Mouse (Mus musculus) left cerebral cortex, adult 9 months (tissue): ENCODE measurements at regions not wholly inside any gene's neighbourhood (a gene's known extent, or its start where the extent isn't known, plus 50 kb on each side); places are given as distances from the start of the nearest gene placed in this dataset.
"Not testable (repeated sequence)": the region's sequence is repeated elsewhere in the genome, so short reads cannot be mapped to it uniquely, and the experiment has no call there.

ENCODE experiments used
- DNase-seq, 2 experiments: peaks; one replicate each; pipeline ENCODE4 v3.0.0; 2022; ENCODE audit warnings: low spot score in 2 of 2

GRCm38 (mm10) chrX:95366995-95367394 is 77.7 kb downstream of the Amer1 start:
- peak; percentile 4 to 17 for DNase-seq

- not testable (repeated sequence) for DNase-seq
Observed at GRCm38 (mm10) chrX:95365326-95365725, 79.3 kb downstream of the Amer1 start.

GRCm38 (mm10) chrX:95359053-95359452 is 85.6 kb downstream of the Amer1 start:
- peak in 1 of 2 experiments; percentile 49 for DNase-seq
